20 mouse cellular contexts compared by ENCODE assay signal in the genomic region with DNA sequence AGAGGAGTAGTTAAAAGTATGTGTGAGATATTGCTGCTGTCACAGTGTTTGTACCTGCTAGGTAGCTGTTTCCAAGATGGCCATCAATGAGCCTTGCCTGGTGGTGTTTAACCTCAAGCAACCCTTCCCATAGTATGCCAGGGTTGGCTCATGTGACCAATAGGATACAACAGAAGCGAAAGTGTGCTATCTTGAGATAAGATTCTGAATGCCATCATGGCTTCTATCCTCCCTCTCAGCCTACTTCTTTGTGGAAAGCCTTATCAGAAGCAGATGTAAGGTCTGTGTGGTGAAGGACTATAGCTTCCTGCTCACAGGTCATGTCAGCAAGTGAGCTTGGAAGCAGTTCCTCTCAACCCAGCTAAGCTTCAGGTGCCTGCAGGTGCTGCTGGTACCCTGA. TPM values are rescaled to one million over a fixed set of nuclear protein-coding genes. Genes with fewer than 3 reads are reported as not detected.
A peak's percentile ranks its signal among the peaks of the same experiment; 100 is the strongest.
DNase-seq lines count a peak whose midpoint lies in the region; ATAC-seq and TF ChIP-seq lines count a peak whose summit lies in the region.
"Had no signal": no experiment of that assay in that cellular context is flagged by ENCODE, and none has a peak within 500 bp of the region (broad histone marks: within the 10 kb centered on the region; RNA-seq: fewer than 3 reads in every experiment).

No protein-coding gene starts in this region.

- H3K27me3 ChIP-seq in intestine, embryonic 15.5 days (replicated peaks), result no peaks in the 10 kb centered on the region
- no peaks in the 10 kb centered on the region for H3K27me3 ChIP-seq in intestine, postnatal 0 days (replicated peaks; ENCODE audit: control insufficient read depth, insufficient read depth, low read length)
- H3K27me3 ChIP-seq in liver, embryonic 13.5 days, result peaks cover 10% of the 10 kb centered on the region; the same call in 1 of the 2 replicates
- H3K27me3 ChIP-seq in midbrain, embryonic 11.5 days (ENCODE audit: control insufficient read depth, insufficient read depth, low read length), result no peaks in the 10 kb centered on the region
- H3K27me3 ChIP-seq: CH12.LX; hindbrain, embryonic 12.5 days; midbrain, embryonic 12.5 days; neural tube, embryonic 13.5 days had no signal

- no peak overlapping the region for H3K4me3 ChIP-seq in intestine, embryonic 15.5 days (replicated peaks)
- H3K4me3 ChIP-seq in intestine, postnatal 0 days (ENCODE audit: low read depth, low read length), result no peak overlapping the region
- H3K4me3 ChIP-seq in liver, embryonic 13.5 days (replicated peaks), result no peak overlapping the region
- H3K4me3 ChIP-seq in midbrain, embryonic 11.5 days (ENCODE audit: low read depth, low read length), result no peak overlapping the region
- H3K4me3 ChIP-seq: heart, adult 2 months; hindbrain, embryonic 12.5 days; midbrain, embryonic 12.5 days; neural tube, embryonic 13.5 days had no signal

- H3K36me3 ChIP-seq in intestine, embryonic 15.5 days, result no peaks in the 10 kb centered on the region
- no peaks in the 10 kb centered on the region for H3K36me3 ChIP-seq in intestine, postnatal 0 days (ENCODE audit: control insufficient read depth, insufficient read depth)
- H3K36me3 ChIP-seq in liver, embryonic 13.5 days, result no peaks in the 10 kb centered on the region
- no peaks in the 10 kb centered on the region for H3K36me3 ChIP-seq in midbrain, embryonic 11.5 days (ENCODE audit: control insufficient read depth, insufficient read depth, low read length)
- H3K36me3 ChIP-seq: hindbrain, embryonic 12.5 days; midbrain, embryonic 12.5 days; neural tube, embryonic 13.5 days had no signal

- H3K4me2 ChIP-seq in intestine, embryonic 15.5 days (replicated peaks), result no peak overlapping the region
- no peak overlapping the region for H3K4me2 ChIP-seq in intestine, postnatal 0 days (replicated peaks; ENCODE audit: low read depth)
- H3K4me2 ChIP-seq in liver, embryonic 13.5 days, result peak overlapping the region; percentile 37
- H3K4me2 ChIP-seq in midbrain, embryonic 11.5 days, result no peak overlapping the region
- H3K4me2 ChIP-seq: hindbrain, embryonic 12.5 days; midbrain, embryonic 12.5 days; neural tube, embryonic 13.5 days had no signal

- peak; percentile 61 for DNase-seq in liver, embryonic 13.5 days
- DNase-seq in midbrain, embryonic 11.5 days (ENCODE audit: low spot score, missing footprints), result no peak
- no peak for DNase-seq in thymus, postnatal 36 days
- DNase-seq in right cerebral cortex, adult 2 months (ENCODE audit: low spot score in 2 of 2), result no peak
- no peak for DNase-seq in left cerebral cortex, adult 18-20 months (ENCODE audit: low spot score in 2 of 2)
- DNase-seq: cerebellum, adult 18-20 months; gastrocnemius, postnatal 10 days; heart, adult 2 months; kidney, postnatal 14 days; layer of hippocampus, adult 9-11 months; lung, postnatal 10 days; right cerebral cortex, postnatal 25 days; thymus, postnatal 25 days had no signal

- H3K9ac ChIP-seq in intestine, embryonic 15.5 days, result no peak overlapping the region
- no peak overlapping the region for H3K9ac ChIP-seq in intestine, postnatal 0 days (ENCODE audit: low read depth, low read length)
- H3K9ac ChIP-seq in liver, embryonic 13.5 days, result no peak overlapping the region
- H3K9ac ChIP-seq in midbrain, embryonic 11.5 days (ENCODE audit: low read length), result no peak overlapping the region
- H3K9ac ChIP-seq: hindbrain, embryonic 12.5 days; midbrain, embryonic 12.5 days; neural tube, embryonic 13.5 days had no signal

- 86% methylated on average over 1 of the region's 1 CpGs for WGBS in intestine, embryonic 15.5 days
- 64% methylated on average over 1 of the region's 1 CpGs for WGBS in intestine, postnatal 0 days
- WGBS in liver, embryonic 13.5 days (ENCODE audit: insufficient replicate concordance), result 19% methylated on average over 1 of the region's 1 CpGs
- 93% methylated on average over 1 of the region's 1 CpGs for WGBS in midbrain, embryonic 11.5 days

- no peak overlapping the region for H3K27ac ChIP-seq in intestine, embryonic 15.5 days
- no peak overlapping the region for H3K27ac ChIP-seq in intestine, postnatal 0 days (ENCODE audit: low read depth, low read length)
- H3K27ac ChIP-seq in liver, embryonic 13.5 days, result peak overlapping the region; percentile 90
- H3K27ac ChIP-seq in midbrain, embryonic 11.5 days (ENCODE audit: low read depth, low read length), result no peak overlapping the region
- H3K27ac ChIP-seq: heart, adult 2 months; hindbrain, embryonic 12.5 days; midbrain, embryonic 12.5 days; neural tube, embryonic 13.5 days had no signal

- H3K4me1 ChIP-seq in intestine, embryonic 15.5 days (replicated peaks), result no peaks in the 10 kb centered on the region
- no peaks in the 10 kb centered on the region for H3K4me1 ChIP-seq in intestine, postnatal 0 days (replicated peaks; ENCODE audit: control insufficient read depth, insufficient read depth, low read length)
- H3K4me1 ChIP-seq in liver, embryonic 13.5 days (replicated peaks), result peaks cover 54% of the 10 kb centered on the region
- H3K4me1 ChIP-seq in midbrain, embryonic 11.5 days (ENCODE audit: control insufficient read depth, insufficient read depth, low read length), result no peaks in the 10 kb centered on the region
- H3K4me1 ChIP-seq: hindbrain, embryonic 12.5 days; midbrain, embryonic 12.5 days; neural tube, embryonic 13.5 days had no signal

- no peak for TF ChIP-seq CTCF in intestine, postnatal 0 days (IDR thresholded peaks at IDR 0.05; ENCODE audit: low read depth)

- peak; percentile 45; the same call in 1 of the 2 replicates for ATAC-seq in intestine, embryonic 15.5 days
- ATAC-seq in intestine, postnatal 0 days, result no peak
- ATAC-seq in erythroblast, adult 5-6 weeks (replicated peaks; ENCODE audit: low FRiP score, poor library complexity, severe bottlenecking), result peak; percentile 76
- peak; percentile 91 for ATAC-seq in liver, embryonic 13.5 days (ENCODE audit: low read depth)
- ATAC-seq in midbrain, embryonic 11.5 days (ENCODE audit: low FRiP score), result no peak

- H3K9me3 ChIP-seq in intestine, embryonic 15.5 days, result no peaks in the 10 kb centered on the region
- no peaks in the 10 kb centered on the region for H3K9me3 ChIP-seq in intestine, postnatal 0 days (ENCODE audit: control insufficient read depth)
- H3K9me3 ChIP-seq in liver, embryonic 13.5 days (replicated peaks), result no peaks in the 10 kb centered on the region
- H3K9me3 ChIP-seq in midbrain, embryonic 11.5 days (ENCODE audit: control insufficient read depth, low read length), result no peaks in the 10 kb centered on the region
- H3K9me3 ChIP-seq: hindbrain, embryonic 12.5 days; midbrain, embryonic 12.5 days; neural tube, embryonic 13.5 days had no signal

RNA-seq across cellular contexts. Expression of a gene that starts 36.7 kb away (rescaled TPM):
- polyA plus RNA-seq in intestine, embryonic 15.5 days (2015; fragmentation: Nextera tagmentation; extraction: Ambion mirVana), result 9.4 and 11.8 TPM in 2 replicates
- polyA plus RNA-seq in intestine, postnatal 0 days (2015; fragmentation: Nextera tagmentation; extraction: Ambion mirVana), result 6.8 and 7.7 TPM in 2 replicates
- total RNA-seq in erythroblast, adult 5-6 weeks (2015; ENCODE audit: low replicate concordance), result 5.0 and 5.8 TPM in 2 replicates
- total RNA-seq in erythroblast, adult 5-6 weeks (2017; ENCODE audit: low replicate concordance), result 6.5 and 17.1 TPM in 2 replicates
- polyA plus RNA-seq in liver, embryonic 13.5 days (2015; fragmentation: Nextera tagmentation; extraction: Ambion mirVana), result 3.4 and 5.5 TPM in 2 replicates
- polyA plus RNA-seq in midbrain, embryonic 11.5 days (2014; fragmentation: Nextera tagmentation; extraction: Ambion mirVana), result 15.9 and 18.2 TPM in 2 replicates
- 10 to 100 TPM; 18.8 to 20.1 TPM for total RNA-seq in left cerebral cortex, adult 18-20 months (2021)

Comparison
In these comparisons a context has a peak if more than half of its experiments do, and no peak if none do; other contexts are left out.
1. ATAC-seq: peak in intestine, embryonic 15.5 days (single experiment), erythroblast, adult 5-6 weeks (single experiment) and liver, embryonic 13.5 days (single experiment); none in intestine, postnatal 0 days (single experiment) and midbrain, embryonic 11.5 days (single experiment).